Mouse (Mus musculus) embryonic facial prominence, embryonic 14.5 days (tissue): ENCODE data around the gene Trmt1. TPM values are rescaled to one million over a fixed set of nuclear protein-coding genes. Genes with fewer than 3 reads are reported as not detected.
"Not testable (repeated sequence)": the region's sequence is repeated elsewhere in the genome, so short reads cannot be mapped to it uniquely, and the experiment has no call there.

Experiments used
- ATAC-seq: fragments of 200-750 bp; cut with Nextera tagmentation; 2 replicates; pipeline ENCODE4 v1.8.0; 2017; ENCODE audit warnings: low read depth, moderate number of reproducible peaks, moderate TSS enrichment
- DNase-seq: peaks from one replicate; pipeline ENCODE4 v3.0.0-alpha.2; 2015; ENCODE audit warnings: low spot score
- H3K27ac ChIP-seq: fragments of 300-500 bp; sonication (generic); replicated peaks from 2 replicates; pipeline ENCODE4 v1.5.1; 2014; ENCODE audit warnings: low read depth, mild to moderate bottlenecking, low read length, moderate library complexity
- H3K27me3 ChIP-seq: fragments of 300-500 bp; sonication (generic); replicated peaks from 2 replicates; pipeline ENCODE4 v1.6.1; 2014; ENCODE audit warnings: low read length; ENCODE audit not compliant: control insufficient read depth, insufficient read depth
- H3K36me3 ChIP-seq: fragments of 300-500 bp; sonication (generic); 2 replicates; pipeline ENCODE4 v1.6.1; 2014; ENCODE audit warnings: low read length, mixed read lengths; ENCODE audit not compliant: control insufficient read depth, insufficient read depth
- H3K4me1 ChIP-seq: fragments of 300-500 bp; sonication (generic); 2 replicates; pipeline ENCODE4 v1.6.1; 2014; ENCODE audit warnings: antibody characterized with exemption, low read length; ENCODE audit not compliant: control insufficient read depth, insufficient read depth
- H3K4me2 ChIP-seq: fragments of 300-500 bp; sonication (generic); 2 replicates; pipeline ENCODE4 v1.6.1; 2014; ENCODE audit warnings: low read depth, mild to moderate bottlenecking, low read length, moderate library complexity, mixed read lengths
- H3K4me3 ChIP-seq: fragments of 300-500 bp; sonication (generic); 2 replicates; pipeline ENCODE4 v1.5.1; 2014; ENCODE audit warnings: low read depth, mild to moderate bottlenecking, low read length
- H3K9ac ChIP-seq: fragments of 300-500 bp; sonication (generic); 2 replicates; pipeline ENCODE4 v1.6.1; 2014; ENCODE audit warnings: low read depth, mild to moderate bottlenecking, low read length, moderate library complexity, mixed read lengths
- H3K9me3 ChIP-seq: fragments of 300-500 bp; sonication (generic); 2 replicates; pipeline ENCODE4 v1.6.1; 2016; ENCODE audit warnings: low read length; ENCODE audit not compliant: control insufficient read depth
- WGBS: fragments of 180-500 bp; shearing (Covaris S2); extraction: QIAGEN DNeasy Blood & Tissue Kit; methylation state at CpG from one replicate; pipeline ENCODE4 v1.1.7; 2014; 5-methylcytosine and 5-hydroxymethylcytosine counted together
- polyA plus RNA-seq: library from polyadenylated mRNA; unstranded; fragments of >200 nt; fragmentation: Nextera tagmentation; extraction: Ambion mirVana; gene quantifications from 2 replicates; pipeline ENCODE4 v1.2.1, GENCODE M21; 2014

Trmt1 gene
- polyA plus RNA-seq, 1 experiment from 2014 or later = 55.8 TPM

DNA sequence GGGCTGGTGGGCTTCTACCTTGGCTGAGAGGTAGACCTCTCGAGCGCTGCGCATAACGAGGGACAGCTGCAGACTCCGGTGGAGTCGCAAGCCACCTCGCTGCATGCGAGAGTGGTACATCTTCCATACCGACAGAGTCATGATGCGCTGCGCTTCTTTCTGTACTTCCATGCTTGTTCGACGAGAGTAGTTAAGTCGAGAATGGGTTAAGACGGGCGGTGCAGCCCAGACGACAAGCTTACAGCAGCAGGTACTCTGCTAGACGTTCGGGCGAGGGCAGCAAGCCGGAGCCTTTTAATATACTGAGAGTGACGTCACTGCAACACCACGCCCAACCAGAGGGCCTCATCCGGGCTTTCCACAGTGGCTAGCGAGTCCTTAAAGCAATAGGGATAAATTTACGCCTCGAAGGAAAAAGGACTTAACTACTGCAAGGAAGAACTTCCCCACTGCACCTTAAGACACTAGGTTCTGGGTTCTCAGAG, 23.5 kb upstream of the Trmt1 start, which contains the start of gene Ier2:
Gene Ier2 (minus strand): TSS at position 272 of the 485 bp plus-strand sequence.
- peak within 1 kb of the TSS; percentile 92 for H3K9ac ChIP-seq
- H3K27me3 ChIP-seq = no peaks in the 10 kb centered on the region
- H3K4me2 ChIP-seq = peak within 1 kb of the TSS; percentile 88
- peaks cover 32% of the 10 kb centered on the region for H3K4me1 ChIP-seq
- WGBS = under 1% methylated on average over 27 of the region's 27 CpGs
- ATAC-seq (peak; percentile 83), DNase-seq (peak; percentile 99)
- H3K27ac ChIP-seq = peak within 1 kb of the TSS; percentile 96
- no peaks in the 10 kb centered on the region for H3K9me3 ChIP-seq
- H3K4me3 ChIP-seq = peak within 1 kb of the TSS; percentile 84
- H3K36me3 ChIP-seq = no peaks in the 10 kb centered on the region

DNA sequence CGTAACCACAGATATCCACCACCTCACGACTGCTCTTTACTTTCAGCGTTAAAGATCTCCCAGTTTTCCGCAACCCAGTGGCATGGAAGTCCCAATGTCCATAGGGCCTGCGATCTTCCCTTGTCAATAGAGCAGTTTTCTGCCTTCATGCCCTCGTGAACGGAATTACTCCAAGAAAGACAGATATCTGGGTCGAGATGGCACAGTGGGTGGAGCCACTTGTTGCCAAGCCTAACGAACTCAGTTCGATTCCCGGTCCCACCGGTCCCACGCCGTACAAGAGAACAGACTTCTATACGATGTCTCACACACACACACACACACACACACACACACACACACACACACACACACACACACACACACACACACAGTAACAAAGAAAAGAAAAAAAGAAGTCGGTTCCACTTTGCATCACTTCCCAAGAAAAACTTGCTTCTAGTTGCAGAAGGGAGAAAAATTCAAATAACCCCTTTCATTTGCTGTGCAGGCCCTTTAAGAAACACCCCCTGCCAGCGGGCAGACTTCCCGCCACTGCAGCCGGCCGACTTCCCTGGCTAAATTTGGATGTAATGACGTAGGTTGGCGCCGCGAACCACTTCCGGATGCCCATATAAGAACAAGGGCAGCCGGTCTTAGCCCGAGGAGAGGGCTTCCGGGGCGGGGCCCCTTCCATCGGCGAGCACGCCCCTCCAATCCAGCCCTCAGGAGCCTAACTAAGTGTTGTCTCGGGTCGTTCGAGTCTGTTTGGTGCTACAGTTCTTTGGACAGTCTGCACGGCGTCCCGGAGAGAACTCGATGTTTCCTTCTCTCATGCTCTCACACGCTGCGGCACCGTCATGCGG, 22.4 kb upstream of the Trmt1 start:
- Histone ChIP-seq H3K9ac (peak overlapping the region; percentile 92), H3K4me2 (peak overlapping the region; percentile 88), H3K27me3 (no peaks in the 10 kb centered on the region), H3K4me1 (peaks cover 27% of the 10 kb centered on the region), H3K9me3 (no peaks in the 10 kb centered on the region), H3K27ac (peak overlapping the region; percentile 96), H3K4me3 (peak overlapping the region; percentile 84), H3K36me3 (0 out of 2 replicates have a peak, but pooled peaks cover 9% of the 10 kb centered on the region)
- 2% methylated on average over 38 of the region's 43 CpGs for WGBS
- ATAC-seq (peak; percentile 83), DNase-seq (peak; percentile 99)

DNA sequence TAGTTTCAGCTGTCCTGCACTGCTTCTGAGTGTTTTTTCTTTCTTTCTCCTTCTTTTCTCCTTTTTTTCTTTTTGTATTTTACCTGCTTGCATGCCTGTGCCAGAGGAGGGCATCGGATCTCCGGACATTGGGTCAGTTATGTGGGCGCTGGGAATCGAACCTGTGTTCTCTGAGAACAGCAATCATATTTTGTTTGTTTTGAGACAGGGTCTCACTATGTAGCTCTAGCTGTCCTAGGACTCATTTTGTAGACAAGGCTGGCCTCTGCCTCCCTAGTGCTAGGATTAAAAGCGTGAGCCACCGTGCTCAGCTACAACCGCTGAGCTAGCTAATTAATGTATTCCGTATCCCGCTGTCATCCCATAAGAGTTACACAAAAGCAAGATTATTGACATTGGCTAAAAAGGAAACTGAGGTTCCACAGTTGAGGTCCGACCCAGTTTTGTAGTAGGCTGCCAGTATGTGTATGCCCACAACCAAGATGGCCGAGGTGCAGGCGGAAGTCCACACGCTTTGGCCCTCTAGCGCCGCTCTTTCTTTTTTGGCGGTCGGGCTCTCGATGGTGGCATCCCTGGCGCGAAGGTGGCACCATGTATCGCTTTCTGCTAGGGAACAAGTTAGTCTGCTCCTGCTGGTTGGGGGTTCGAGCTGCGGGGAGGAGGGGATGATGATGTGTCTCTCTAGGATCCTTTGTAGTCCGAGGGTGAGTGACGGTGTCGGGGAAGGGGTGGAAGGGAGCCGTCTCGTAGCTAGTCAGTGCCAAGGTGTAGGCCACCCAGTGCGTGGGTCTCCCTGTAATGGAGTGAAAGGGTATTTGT, 21.3 kb upstream of the Trmt1 start:
- WGBS = under 1% methylated on average over 29 of the region's 29 CpGs
- ATAC-seq = peak; percentile 31; the same call in 1 of the 2 replicates
- peak overlapping the region; percentile 77 for H3K9ac ChIP-seq
- H3K4me1 ChIP-seq = peaks cover 24% of the 10 kb centered on the region
- peaks cover 10% of the 10 kb centered on the region; the same call in 1 of the 2 replicates for H3K36me3 ChIP-seq
- peak overlapping the region; percentile 96 for H3K27ac ChIP-seq
- H3K4me2 ChIP-seq = peak overlapping the region; percentile 88
- DNase-seq = peak; percentile 91
- peak overlapping the region; percentile 84 for H3K4me3 ChIP-seq
- no peaks in the 10 kb centered on the region for H3K27me3 ChIP-seq
- H3K9me3 ChIP-seq = no peaks in the 10 kb centered on the region

DNA sequence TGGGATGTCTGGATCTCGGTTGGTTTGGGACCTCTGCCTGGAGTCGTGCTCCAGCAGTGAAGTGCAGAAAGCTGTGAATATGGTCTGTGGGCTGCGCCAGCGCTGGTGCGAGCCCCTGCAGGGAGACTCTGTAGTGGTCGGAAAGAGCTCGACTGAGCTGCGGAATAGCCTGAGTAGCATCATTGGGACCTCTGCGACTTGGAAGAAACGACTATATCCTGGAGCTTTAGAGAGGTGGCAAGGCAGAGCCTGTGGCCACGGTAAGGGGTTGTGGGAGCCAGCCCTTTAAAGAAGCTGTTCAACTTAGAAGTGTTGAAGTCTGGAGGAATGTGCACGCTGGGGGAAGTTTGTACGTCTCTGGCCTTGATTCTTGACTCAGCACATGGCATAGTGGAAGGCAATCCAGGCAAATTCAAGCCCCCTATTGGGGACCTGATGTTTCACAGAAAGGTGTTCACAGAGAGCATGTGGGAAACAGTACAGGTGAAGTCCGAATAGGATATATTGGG, 20.7 kb upstream of the Trmt1 start:
- H3K4me2 ChIP-seq = peak overlapping the region; percentile 88
- 2% methylated on average over 14 of the region's 14 CpGs for WGBS
- H3K4me3 ChIP-seq = peak overlapping the region; percentile 84
- DNase-seq = peak; percentile 51
- H3K9me3 ChIP-seq = no peaks in the 10 kb centered on the region
- peak overlapping the region; percentile 77 for H3K9ac ChIP-seq
- H3K36me3 ChIP-seq = peaks cover 16% of the 10 kb centered on the region; the same call in 1 of the 2 replicates
- H3K4me1 ChIP-seq = peaks cover 17% of the 10 kb centered on the region
- 0 out of 2 replicates have a peak, but pooled peaks have one; percentile 0 for ATAC-seq
- H3K27me3 ChIP-seq = no peaks in the 10 kb centered on the region
- H3K27ac ChIP-seq = peak overlapping the region; percentile 96

DNA sequence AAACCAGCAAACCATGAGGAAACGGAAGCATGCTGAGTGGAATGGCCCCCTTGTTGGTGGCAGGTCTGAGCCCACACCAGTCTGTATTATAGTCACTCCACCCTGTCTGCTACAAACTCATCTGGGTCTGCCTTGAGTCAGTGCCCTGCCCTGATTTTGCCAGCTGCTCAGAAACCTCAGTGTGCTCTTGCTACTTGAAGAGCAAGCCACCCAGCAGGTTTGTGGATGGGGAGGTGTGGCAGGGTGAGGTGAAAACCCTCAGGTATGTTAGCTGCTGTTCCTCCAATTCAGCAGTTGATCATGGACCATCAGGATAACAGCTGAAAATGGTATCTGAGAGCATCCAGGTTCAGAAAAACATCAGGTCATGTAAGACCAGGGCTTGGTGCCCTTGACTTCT, 18.0 kb upstream of the Trmt1 start:
- Histone ChIP-seq H3K4me3 (no peak overlapping the region), H3K27me3 (no peaks in the 10 kb centered on the region), H3K9me3 (no peaks in the 10 kb centered on the region), H3K36me3 (peaks cover 31% of the 10 kb centered on the region), H3K4me1 (peaks cover 8% of the 10 kb centered on the region), H3K27ac (no peak overlapping the region), H3K9ac (no peak overlapping the region), H3K4me2 (no peak overlapping the region)
- no peak for DNase-seq
- ATAC-seq = no peak
- WGBS = 76% methylated on average over 1 of the region's 1 CpGs

DNA sequence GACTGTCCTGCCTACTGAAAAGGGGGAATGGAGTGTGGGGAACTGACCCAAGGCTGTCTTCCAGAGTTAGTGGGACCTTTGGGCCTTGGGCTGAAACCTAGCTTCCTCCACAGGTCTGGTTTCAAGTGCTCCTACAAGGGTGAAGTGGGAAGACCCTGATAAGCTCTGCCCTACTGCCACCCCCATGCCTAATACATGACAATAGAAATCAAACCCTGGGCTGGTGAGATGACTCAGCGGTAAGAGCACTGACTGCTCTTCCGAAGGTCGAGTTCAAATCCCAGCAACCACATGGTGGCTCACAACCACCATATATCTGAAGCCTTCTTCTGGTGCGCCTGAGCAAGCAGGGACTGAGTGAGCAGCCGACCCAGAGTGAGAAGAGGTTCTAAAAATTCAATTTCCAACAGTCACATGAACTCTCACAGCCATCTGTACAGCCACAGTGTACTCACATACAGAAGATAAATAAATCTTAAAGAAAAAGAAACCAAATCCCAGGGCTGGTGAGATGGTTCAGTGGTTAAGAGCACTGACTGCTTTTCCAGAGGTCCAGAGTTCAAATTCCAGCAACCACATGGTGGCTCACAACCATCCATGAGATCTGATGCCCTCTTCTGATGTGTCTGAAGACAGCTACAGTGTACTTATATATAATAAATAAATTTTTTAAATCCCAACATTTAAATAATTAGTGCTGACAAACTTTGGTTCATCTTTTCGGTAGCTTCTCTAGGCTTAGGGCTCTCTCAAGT, 17.2 kb upstream of the Trmt1 start:
- Histone ChIP-seq H3K27ac (no peak overlapping the region), H3K9me3 (no peaks in the 10 kb centered on the region), H3K4me3 (no peak overlapping the region), H3K4me2 (no peak overlapping the region), H3K36me3 (peaks cover 39% of the 10 kb centered on the region), H3K9ac (no peak overlapping the region), H3K27me3 (no peaks in the 10 kb centered on the region), H3K4me1 (peaks cover 3% of the 10 kb centered on the region; the same call in 1 of the 2 replicates)
- ATAC-seq (no peak), DNase-seq (no peak)
- 85% methylated on average over 6 of the region's 6 CpGs for WGBS

DNA sequence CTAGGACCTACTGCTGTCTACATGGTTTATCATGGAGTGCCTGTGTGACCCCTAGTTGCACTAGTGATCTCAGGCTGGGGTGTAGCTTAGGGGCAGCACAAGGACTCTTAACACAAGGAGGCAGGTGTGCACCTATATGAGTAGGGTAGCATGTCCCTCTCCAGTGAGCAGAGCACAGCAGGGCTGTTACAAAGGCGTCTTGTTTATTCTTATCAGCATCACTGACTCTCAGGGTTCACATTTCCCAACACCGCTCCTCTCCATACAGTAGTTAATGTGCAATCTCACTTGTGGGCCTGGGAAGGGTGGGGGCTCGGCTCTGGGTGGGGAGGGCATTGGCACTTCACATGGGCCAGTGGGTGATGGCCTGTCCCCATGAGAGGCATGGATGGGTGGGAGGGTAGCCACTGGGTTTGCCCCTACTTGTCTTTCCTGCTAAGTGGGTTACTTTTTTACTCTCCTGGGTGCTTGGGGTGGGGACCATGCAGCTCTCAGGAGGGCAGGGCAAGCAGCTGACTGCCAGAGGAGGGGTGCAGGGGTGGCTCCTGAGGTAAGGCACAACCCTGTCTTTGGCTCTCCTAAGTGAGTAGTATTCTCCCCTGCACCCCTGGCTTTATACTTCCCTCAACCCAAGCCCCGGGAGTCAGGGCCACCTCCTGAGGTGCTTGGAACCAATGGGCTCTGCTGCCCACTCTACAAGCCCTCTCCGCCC, 15.7 kb upstream of the Trmt1 start:
- not testable (repeated sequence) for H3K9ac ChIP-seq, H3K4me1 ChIP-seq, H3K4me2 ChIP-seq, H3K27ac ChIP-seq, H3K27me3 ChIP-seq, H3K4me3 ChIP-seq, H3K9me3 ChIP-seq, DNase-seq, ATAC-seq
- H3K36me3 ChIP-seq = peaks cover 54% of the 10 kb centered on the region
- WGBS = 92% methylated on average over 5 of the region's 5 CpGs
